Mouse (Mus musculus) CH12.LX (cell line): ENCODE data around the gene Agbl5. TPM values are rescaled to one million over a fixed set of nuclear protein-coding genes. Genes with fewer than 3 reads are reported as not detected.
A peak's percentile ranks its signal among the peaks of the same experiment; 100 is the strongest.

Experiments
- DNase-seq: peaks from one replicate; pipeline ENCODE4 v3.0.0-alpha.2; 2013; ENCODE audit errors: extremely low read depth
- H3K27ac ChIP-seq: 2 replicates; pipeline ENCODE4 v1.5.1; 2012; ENCODE audit warnings: low read depth, mild to moderate bottlenecking, control low read depth, moderate library complexity; ENCODE audit not compliant: insufficient read depth
- H3K27me3 ChIP-seq: replicated peaks from 2 replicates; pipeline ENCODE3; 2012; ENCODE audit warnings: inconsistent platforms
- H3K36me3 ChIP-seq, 2 experiments: replicated peaks in 1 of 2; 2 replicates each; pipeline versions ENCODE3 to v1.6.1; 2012; ENCODE audit warnings: inconsistent platforms in 1 of 2, low read length in 1 of 2, mild to moderate bottlenecking in 1 of 2, mixed read lengths in 1 of 2, moderate library complexity in 1 of 2; ENCODE audit not compliant: control insufficient read depth in 1 of 2, insufficient read depth in 1 of 2
- H3K4me1 ChIP-seq, 2 experiments: 2 replicates each; pipeline ENCODE4 v1.6.1; 2012; ENCODE audit warnings: inconsistent platforms in 1 of 2, moderate library complexity in 1 of 2; ENCODE audit not compliant: insufficient read depth in 2 of 2, control insufficient read depth in 1 of 2
- H3K4me2 ChIP-seq: 2 replicates; pipeline ENCODE4 v1.6.1; 2012; ENCODE audit warnings: low read depth, mild to moderate bottlenecking, control low read depth; ENCODE audit not compliant: poor library complexity, insufficient read depth, severe bottlenecking
- H3K4me3 ChIP-seq, 3 experiments: fragments of 150-350 bp in 1 of 3; sonication (generic) in 1 of 3; replicated peaks in 1 of 3; 2 replicates each; pipeline versions ENCODE3 to v1.5.1; 2011 to 2012; ENCODE audit warnings: low read depth in 2 of 3, low read length in 2 of 3, mild to moderate bottlenecking in 2 of 3, moderate library complexity in 2 of 3, control low read depth in 1 of 3, improper control_type of control experiment in 1 of 3, inconsistent platforms in 1 of 3, mixed read lengths in 1 of 3; ENCODE audit not compliant: poor library complexity in 1 of 3
- H3K79me2 ChIP-seq: replicated peaks from 2 replicates; pipeline ENCODE4 v1.6.1; 2012; ENCODE audit warnings: mild to moderate bottlenecking, moderate library complexity; ENCODE audit not compliant: control insufficient read depth, poor library complexity, insufficient read depth, severe bottlenecking; ENCODE audit errors: extremely low read depth
- H3K9ac ChIP-seq: 2 replicates; pipeline ENCODE4 v1.6.1; 2012; ENCODE audit warnings: low read depth, mild to moderate bottlenecking, control low read depth, moderate library complexity; ENCODE audit not compliant: insufficient read depth
- H3K9me3 ChIP-seq: replicated peaks from 2 replicates; pipeline ENCODE3; 2012; ENCODE audit warnings: low read length, inconsistent platforms, mixed read lengths
- BHLHE40 ChIP-seq: IDR thresholded peaks from 2 replicates; pipeline ENCODE4 v1.6.1; 2011; ENCODE audit warnings: mild to moderate bottlenecking, low read depth, low read length, improper control_type of control experiment
- CHD1 ChIP-seq: IDR thresholded peaks from 2 replicates; pipeline ENCODE4 v1.6.1; 2012; ENCODE audit warnings: low read depth, low read length, improper control_type of control experiment, inconsistent platforms
- CHD2 ChIP-seq: IDR thresholded peaks from 2 replicates; pipeline ENCODE4 v1.6.1; 2011; ENCODE audit warnings: low read length, improper control_type of control experiment
- CTCF ChIP-seq, 2 experiments: IDR thresholded peaks in 1 of 2; conservative IDR thresholded peaks in 1 of 2; 2 replicates each; pipeline ENCODE4 v1.5.1; 2011 to 2012; ENCODE audit warnings: low read depth in 2 of 2, low read length in 2 of 2, improper control_type of control experiment in 1 of 2, inconsistent platforms in 1 of 2, mild to moderate bottlenecking in 1 of 2, moderate library complexity in 1 of 2
- E2F4 ChIP-seq: IDR thresholded peaks from 2 replicates; pipeline ENCODE4 v1.6.1; 2011; ENCODE audit warnings: low read depth, low read length, improper control_type of control experiment; ENCODE audit not compliant: insufficient replicate concordance
- ELF1 ChIP-seq: IDR thresholded peaks from 2 replicates; pipeline ENCODE4 v1.6.1; 2014; ENCODE audit warnings: low read depth, mild to moderate bottlenecking, inconsistent platforms, low read length, improper control_type of control experiment
- EP300 ChIP-seq: IDR thresholded peaks from 2 replicates; pipeline ENCODE4 v1.6.1; 2011; ENCODE audit warnings: low read length, improper control_type of control experiment
- ETS1 ChIP-seq: conservative IDR thresholded peaks from 2 replicates; pipeline ENCODE4 v1.6.1; 2012; ENCODE audit warnings: low read depth, mild to moderate bottlenecking, inconsistent platforms, low read length, improper control_type of control experiment, moderate library complexity
- GABPA ChIP-seq: IDR thresholded peaks from 2 replicates; pipeline ENCODE4 v1.6.1; 2012; ENCODE audit warnings: low read depth, low read length, improper control_type of control experiment, inconsistent platforms; ENCODE audit not compliant: insufficient replicate concordance
- HCFC1 ChIP-seq: IDR thresholded peaks from 2 replicates; pipeline ENCODE4 v1.6.1; 2012; ENCODE audit warnings: low read depth, mild to moderate bottlenecking, inconsistent platforms, low read length, improper control_type of control experiment
- IRF4 ChIP-seq: IDR thresholded peaks from 2 replicates; pipeline ENCODE4 v1.6.1; 2014; ENCODE audit warnings: low read depth, mild to moderate bottlenecking, inconsistent platforms, low read length, improper control_type of control experiment
- JUN ChIP-seq: IDR thresholded peaks from 2 replicates; pipeline ENCODE4 v1.6.1; 2011; ENCODE audit warnings: low read depth, mild to moderate bottlenecking, low read length, improper control_type of control experiment, moderate library complexity; ENCODE audit not compliant: insufficient read depth
- JUND ChIP-seq: conservative IDR thresholded peaks from 2 replicates; pipeline ENCODE4 v1.6.1; 2011; ENCODE audit warnings: low read depth, low read length, improper control_type of control experiment
- KAT2A ChIP-seq: IDR thresholded peaks from 2 replicates; pipeline ENCODE4 v1.6.1; 2012; ENCODE audit warnings: low read length, improper control_type of control experiment, inconsistent platforms; ENCODE audit not compliant: insufficient replicate concordance
- MAFK ChIP-seq: IDR thresholded peaks from 2 replicates; pipeline ENCODE4 v1.6.1; 2011; ENCODE audit warnings: low read length, improper control_type of control experiment; ENCODE audit not compliant: insufficient replicate concordance
- MAX ChIP-seq: IDR thresholded peaks from 2 replicates; pipeline ENCODE4 v1.6.1; 2011; ENCODE audit warnings: low read length, improper control_type of control experiment
- MAZ ChIP-seq: IDR thresholded peaks from 2 replicates; pipeline ENCODE4 v1.6.1; 2012; ENCODE audit warnings: low read depth, mild to moderate bottlenecking, inconsistent platforms, low read length, improper control_type of control experiment, moderate library complexity
- MEF2A ChIP-seq: IDR thresholded peaks from 2 replicates; pipeline ENCODE4 v1.6.1; 2014; ENCODE audit warnings: low read depth, mild to moderate bottlenecking, inconsistent platforms, low read length, improper control_type of control experiment, borderline replicate concordance
- MXI1 ChIP-seq: IDR thresholded peaks from 2 replicates; pipeline ENCODE4 v1.6.1; 2011; ENCODE audit warnings: mild to moderate bottlenecking, low read depth, low read length, improper control_type of control experiment
- MYC ChIP-seq: IDR thresholded peaks from 2 replicates; pipeline ENCODE4 v1.6.1; 2011; ENCODE audit warnings: low read depth, mild to moderate bottlenecking, improper control_type of control experiment, low read length
- NELFE ChIP-seq: IDR thresholded peaks from 2 replicates; pipeline ENCODE4 v1.6.1; 2011; ENCODE audit warnings: low read depth, low read length, improper control_type of control experiment
- NRF1 ChIP-seq: IDR thresholded peaks from 2 replicates; pipeline ENCODE4 v1.6.1; 2014; ENCODE audit warnings: low read depth, mild to moderate bottlenecking, inconsistent platforms, low read length, improper control_type of control experiment, moderate library complexity
- PAX5 ChIP-seq: IDR thresholded peaks from 2 replicates; pipeline ENCODE4 v1.6.1; 2012; ENCODE audit warnings: low read length, inconsistent platforms, mixed read lengths
- POLR2A ChIP-seq: IDR thresholded peaks from 2 replicates; pipeline ENCODE4 v1.6.1; 2011; ENCODE audit warnings: low read depth, mild to moderate bottlenecking, improper control_type of control experiment, low read length
- POLR2AphosphoS2 ChIP-seq: IDR thresholded peaks from 2 replicates; pipeline ENCODE4 v1.6.1; 2011; ENCODE audit warnings: low read depth, low read length, improper control_type of control experiment
- RAD21 ChIP-seq: IDR thresholded peaks from 2 replicates; pipeline ENCODE4 v1.6.1; 2011; ENCODE audit warnings: low read depth, mild to moderate bottlenecking, low read length, improper control_type of control experiment, moderate library complexity
- RCOR1 ChIP-seq: conservative IDR thresholded peaks from 2 replicates; pipeline ENCODE4 v1.6.1; 2012; ENCODE audit warnings: low read depth, mild to moderate bottlenecking, inconsistent platforms, low read length, improper control_type of control experiment
- SIN3A ChIP-seq: IDR thresholded peaks from 2 replicates; pipeline ENCODE4 v1.6.1; 2012; ENCODE audit warnings: low read length, improper control_type of control experiment, inconsistent platforms
- SMC3 ChIP-seq: IDR thresholded peaks from 2 replicates; pipeline ENCODE4 v1.6.1; 2011; ENCODE audit warnings: low read depth, low read length, improper control_type of control experiment
- TBP ChIP-seq: conservative IDR thresholded peaks from 2 replicates; pipeline ENCODE4 v1.6.1; 2011; ENCODE audit warnings: low read depth, low read length, improper control_type of control experiment
- TCF12 ChIP-seq: IDR thresholded peaks from 2 replicates; pipeline ENCODE4 v1.6.1; 2014; ENCODE audit warnings: low read depth, mild to moderate bottlenecking, inconsistent platforms, low read length, improper control_type of control experiment
- UBTF ChIP-seq: IDR thresholded peaks from 2 replicates; pipeline ENCODE4 v1.6.1; 2012; ENCODE audit warnings: low read depth, mild to moderate bottlenecking, inconsistent platforms, low read length, improper control_type of control experiment, moderate library complexity
- USF1 ChIP-seq: IDR thresholded peaks from 2 replicates; pipeline ENCODE4 v1.6.1; 2014; ENCODE audit warnings: low read depth, mild to moderate bottlenecking, inconsistent platforms, low read length, improper control_type of control experiment
- USF2 ChIP-seq: conservative IDR thresholded peaks from 2 replicates; pipeline ENCODE4 v1.6.1; 2011; ENCODE audit warnings: low read depth, low read length, improper control_type of control experiment
- ZC3H11A ChIP-seq: IDR thresholded peaks from 2 replicates; pipeline ENCODE4 v1.6.1; 2012; ENCODE audit warnings: low read depth, mild to moderate bottlenecking, inconsistent platforms, low read length, improper control_type of control experiment
- ZKSCAN1 ChIP-seq: IDR thresholded peaks from 2 replicates; pipeline ENCODE4 v1.6.1; 2012; ENCODE audit warnings: low read depth, inconsistent platforms, low read length, improper control_type of control experiment, borderline replicate concordance
- ZMIZ1 ChIP-seq: IDR thresholded peaks from 2 replicates; pipeline ENCODE4 v1.6.1; 2012; ENCODE audit warnings: low read depth, mild to moderate bottlenecking, inconsistent platforms, low read length, improper control_type of control experiment
- ZNF384 ChIP-seq: IDR thresholded peaks from 2 replicates; pipeline ENCODE4 v1.6.1; 2012; ENCODE audit warnings: low read depth, low read length, improper control_type of control experiment, inconsistent platforms
- dilution Hi-C: fragments of 300-500 bp; cut with MboI; formaldehyde crosslinking; loops from 2 replicates; pipeline ENCODE4 v1.14.3; 2020; ENCODE audit warnings: low sequenced_read_pairs; ENCODE audit not compliant: extremely low pct_unique_long_range_greater_than_20kb, extremely low pct_ligation_motif_present
- in situ Hi-C: fragments of 300-500 bp; cut with MboI; formaldehyde crosslinking; loops from 3 replicates; pipeline ENCODE4 v1.14.3; 2019; ENCODE audit warnings: low sequenced_read_pairs, low pct_ligation_motif_present, low pct_unique_long_range_greater_than_20kb, mixed read lengths
- polyA plus RNA-seq: library from polyadenylated mRNA; unstranded; fragments of >175 nt; gene quantifications from 2 replicates; pipeline ENCODE4 v1.2.1, GENCODE M21; 2012; ENCODE audit warnings: low read depth; ENCODE audit not compliant: insufficient read length
- total RNA-seq, 2 experiments: library from RNA; depleted of rRNA; stranded (reverse); fragments of 300-350 nt in 1 of 2; fragments of >200 nt in 1 of 2; gene quantifications; 2 replicates each; pipeline ENCODE4 v1.2.3; 2012 to 2014

Gene Agbl5
- total and polyA plus RNA-seq, 3 experiments, result 4.1 to 11.6 (median 9.3) TPM

- H3K9ac ChIP-seq, result peak overlapping the region; percentile 79
- H3K4me3 ChIP-seq, result peak overlapping the region; percentile 77 to 90 (median 77)
- peak overlapping the region; percentile 1; the same call in 1 of the 2 replicates for H3K27ac ChIP-seq
- H3K36me3 ChIP-seq, result peaks cover 35 to 42% of the 10 kb centered on the region in 2 experiments
- H3K4me1 ChIP-seq, result peaks cover 8 to 39% of the 10 kb centered on the region in 2 experiments
- in situ Hi-C loops, result no loop called here
- H3K27me3 ChIP-seq, result no peaks in the 10 kb centered on the region
- TF ChIP-seq BHLHE40, result peak; percentile 20; the same call in 1 of the 2 replicates
- TF ChIP-seq ZNF384, result no peak
- no peak for TF ChIP-seq USF1
- TF ChIP-seq ELF1, result no peak; the same call in 1 of the 2 replicates
- TF ChIP-seq TBP, result 0 out of 2 replicates have a peak, but pooled peaks have one; percentile 35
- TF ChIP-seq PAX5, result no peak
- TF ChIP-seq POLR2AphosphoS2, result peak; percentile 42; the same call in 1 of the 2 replicates
- 0 out of 2 replicates have a peak, but pooled peaks have one; percentile 66 for TF ChIP-seq E2F4
- no peak; the same call in none of the 2 replicates for TF ChIP-seq MAX
- peak; percentile 50 for TF ChIP-seq IRF4
- TF ChIP-seq MXI1, result peak; percentile 67
- TF ChIP-seq RCOR1, result no peak
- no peak for TF ChIP-seq JUND
- no peak for TF ChIP-seq ZKSCAN1
- 0 out of 2 replicates have a peak, but pooled peaks have one; percentile 69 for TF ChIP-seq MAZ
- peak; percentile 98 for TF ChIP-seq HCFC1
- TF ChIP-seq KAT2A, result peak; percentile 83; the same call in 1 of the 2 replicates
- TF ChIP-seq CHD2, result peak; percentile 51
- no peak for TF ChIP-seq JUN
- TF ChIP-seq NRF1, result peak; percentile 68
- no peak; the same call in 1 of the 2 replicates for TF ChIP-seq GABPA
- no peak for TF ChIP-seq MAFK
- no peak for TF ChIP-seq SMC3
- TF ChIP-seq ZMIZ1, result peak; percentile 86; the same call in 1 of the 2 replicates
- no peak for TF ChIP-seq USF2
- TF ChIP-seq MYC, result 0 out of 2 replicates have a peak, but pooled peaks have one; percentile 45
- TF ChIP-seq CTCF (conservative IDR thresholded peaks at IDR 0.05 in 1 of 2, IDR thresholded peaks at IDR 0.05 in 1 of 2; ENCODE audit: low read depth in 2 of 2, low read length in 2 of 2), result no peak
- no peak; the same call in 1 of the 2 replicates for TF ChIP-seq ETS1
- no peak for TF ChIP-seq MEF2A
- TF ChIP-seq SIN3A, result peak; percentile 86
- TF ChIP-seq EP300, result no peak
- TF ChIP-seq TCF12, result peak; percentile 92
- TF ChIP-seq UBTF, result 0 out of 2 replicates have a peak, but pooled peaks have one; percentile 54
- no peak for TF ChIP-seq ZC3H11A
- TF ChIP-seq NELFE, result peak; percentile 81
- no peak for TF ChIP-seq RAD21
- TF ChIP-seq CHD1, result 0 out of 2 replicates have a peak, but pooled peaks have one; percentile 57
- peak; percentile 88 for TF ChIP-seq POLR2A
- peak overlapping the region; percentile 97 for H3K4me2 ChIP-seq
- no peaks in the 10 kb centered on the region for H3K9me3 ChIP-seq
- DNase-seq, result peak; percentile 80
- dilution Hi-C loops, result no loop called here
- peaks cover 9% of the 10 kb centered on the region for H3K79me2 ChIP-seq
Observed at GRCm38 (mm10) chr5:30869405-30870130, 18.9 kb upstream of the Agbl5 start.
